Mouse (Mus musculus): ENCODE data around the gene Ncoa5. TPM values are rescaled to one million over a fixed set of nuclear protein-coding genes. Genes with fewer than 3 reads are reported as not detected.
A peak's percentile ranks its signal among the peaks of the same experiment; 100 is the strongest.

Ncoa5 gene
- polyA plus RNA-seq, 1 experiment = not detected

DNA sequence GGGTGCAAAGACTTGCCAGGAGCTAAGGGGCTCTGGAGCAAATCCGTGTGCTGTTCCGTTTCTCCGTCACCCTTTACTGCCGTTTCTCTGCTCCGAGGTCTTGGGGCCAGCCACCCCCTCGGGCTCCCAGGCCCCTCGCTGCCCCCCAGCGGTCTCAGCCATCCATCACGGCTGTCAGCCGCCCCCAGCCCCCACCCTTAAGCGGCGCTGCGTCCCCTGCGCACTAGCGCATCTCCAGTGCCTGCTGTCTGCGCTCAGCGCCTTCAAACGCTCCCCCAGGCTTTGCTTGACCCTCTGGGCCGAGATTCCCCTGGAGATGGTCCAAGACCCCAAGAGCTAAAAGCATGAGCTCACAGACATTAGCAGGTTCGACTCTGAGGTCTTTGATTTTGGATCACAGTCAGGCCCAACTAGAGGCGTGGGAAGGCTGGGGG, 65.3 kb downstream of the Ncoa5 start:
- peaks cover 44% of the 10 kb centered on the region for H3K4me1 ChIP-seq (ENCODE audit: control insufficient read depth, insufficient read depth, low read length)
- H3K27ac ChIP-seq (ENCODE audit: insufficient read depth, low read depth, low read length) = peak overlapping the region; percentile 88
- TF ChIP-seq CTCF (IDR thresholded peaks at IDR 0.05; ENCODE audit: insufficient read depth, low read depth, low read length) (no peak), POLR2A (IDR thresholded peaks at IDR 0.05; ENCODE audit: insufficient read depth, low read depth, low read length) (no peak)
- H3K4me3 ChIP-seq (ENCODE audit: insufficient read depth, low read depth, low read length) = peak overlapping the region; percentile 75
- WGBS = 2% methylated on average over 21 of the region's 21 CpGs

DNA sequence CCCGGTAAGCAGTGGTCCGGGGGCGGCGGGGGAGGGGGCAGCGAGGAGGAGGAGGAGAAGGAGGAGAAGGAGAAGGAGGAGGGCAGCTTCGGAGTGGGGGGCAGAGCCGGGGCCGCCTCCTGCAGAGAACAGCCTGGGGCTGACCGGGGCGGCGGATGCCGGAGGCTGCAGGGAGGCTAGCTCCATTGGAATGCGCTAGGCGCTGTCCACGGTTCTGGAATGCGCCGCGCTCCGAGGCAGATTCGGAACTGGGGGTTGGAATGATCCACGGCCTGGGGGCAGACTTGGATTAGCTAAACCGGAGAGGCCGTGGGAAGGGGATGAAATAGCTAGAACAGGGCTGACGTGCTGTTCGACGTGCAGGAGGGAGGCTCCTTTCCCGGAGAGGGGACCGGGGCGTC, 66.2 kb downstream of the Ncoa5 start:
- under 1% methylated on average over 29 of the region's 29 CpGs for WGBS
- Histone ChIP-seq H3K4me1 (ENCODE audit: control insufficient read depth, insufficient read depth, low read length) (peaks cover 43% of the 10 kb centered on the region), H3K27ac (ENCODE audit: insufficient read depth, low read depth, low read length) (peak overlapping the region; percentile 88), H3K4me3 (ENCODE audit: insufficient read depth, low read depth, low read length) (peak overlapping the region; percentile 75)
- TF ChIP-seq CTCF (IDR thresholded peaks at IDR 0.05; ENCODE audit: insufficient read depth, low read depth, low read length) (no peak), POLR2A (IDR thresholded peaks at IDR 0.05; ENCODE audit: insufficient read depth, low read depth, low read length) (no peak)

DNA sequence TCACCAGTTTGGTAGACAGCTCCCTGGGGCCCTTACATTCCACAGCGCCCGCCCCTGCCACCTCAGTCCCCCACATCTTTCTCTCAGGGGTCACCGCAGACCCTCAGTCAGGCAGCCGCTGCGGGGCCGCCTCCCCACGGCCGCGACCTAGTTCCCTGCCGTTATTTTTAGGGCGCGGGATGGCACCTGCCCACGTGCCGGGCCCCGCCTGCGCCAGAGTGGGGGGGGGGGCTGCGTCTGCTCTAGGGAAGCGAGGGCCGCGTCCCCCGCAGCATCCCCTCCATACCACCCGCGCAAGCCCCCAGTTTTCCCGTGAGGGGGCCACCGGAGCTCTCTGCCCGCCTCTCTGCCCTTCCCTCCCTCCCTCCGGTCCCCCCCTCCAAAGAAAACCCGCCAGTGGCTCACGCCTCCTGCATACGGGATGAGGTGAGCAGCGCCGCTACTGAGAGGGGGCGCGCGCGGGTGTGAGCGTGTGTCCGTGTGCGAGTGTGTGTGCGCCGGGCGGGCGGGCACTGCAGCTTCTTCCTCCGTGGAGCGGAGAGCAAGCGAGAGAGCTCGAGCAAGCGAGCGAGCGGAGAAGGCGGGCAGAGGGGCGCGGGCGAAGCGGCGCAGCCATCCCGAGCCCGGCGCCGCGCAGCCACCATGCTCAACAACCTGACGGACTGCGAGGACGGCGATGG, 66.8 kb downstream of the Ncoa5 start:
- H3K4me1 ChIP-seq (ENCODE audit: control insufficient read depth, insufficient read depth, low read length) = peaks cover 43% of the 10 kb centered on the region
- H3K27ac ChIP-seq (ENCODE audit: insufficient read depth, low read depth, low read length) = peak overlapping the region; percentile 88
- H3K4me3 ChIP-seq (ENCODE audit: insufficient read depth, low read depth, low read length) = peak overlapping the region; percentile 75
- 1% methylated on average over 61 of the region's 65 CpGs for WGBS
- TF ChIP-seq POLR2A (IDR thresholded peaks at IDR 0.05; ENCODE audit: insufficient read depth, low read depth, low read length) (peak; percentile 71), CTCF (IDR thresholded peaks at IDR 0.05; ENCODE audit: insufficient read depth, low read depth, low read length) (no peak)

DNA sequence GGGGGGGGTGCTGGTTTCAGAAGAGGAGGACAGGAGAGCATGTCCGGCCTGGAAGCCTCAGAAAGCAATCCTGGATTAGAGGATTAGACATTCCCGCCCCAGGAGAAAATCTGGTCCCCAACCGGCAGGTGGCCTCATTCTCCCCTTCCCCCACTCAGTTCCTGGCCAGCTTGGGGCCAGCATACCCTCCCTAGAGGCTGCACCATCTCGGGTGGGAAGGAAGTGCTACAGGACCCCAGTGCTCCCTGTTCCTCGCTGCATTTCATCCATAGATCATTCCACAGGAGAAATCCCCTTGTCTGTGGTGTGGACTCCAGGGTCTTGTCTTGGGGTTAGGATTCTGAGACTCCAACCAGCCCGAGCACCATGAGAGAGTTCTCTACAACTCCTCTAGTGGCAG, 67.5 kb downstream of the Ncoa5 start:
- Histone ChIP-seq H3K27ac (ENCODE audit: insufficient read depth, low read depth, low read length) (peak overlapping the region; percentile 88), H3K4me3 (ENCODE audit: insufficient read depth, low read depth, low read length) (peak overlapping the region; percentile 75; the same call in 1 of the 2 replicates), H3K4me1 (ENCODE audit: control insufficient read depth, insufficient read depth, low read length) (peaks cover 43% of the 10 kb centered on the region)
- WGBS = 26% methylated on average over 6 of the region's 6 CpGs
- TF ChIP-seq CTCF (IDR thresholded peaks at IDR 0.05; ENCODE audit: insufficient read depth, low read depth, low read length) (peak; percentile 54; the same call in 1 of the 2 replicates), POLR2A (IDR thresholded peaks at IDR 0.05; ENCODE audit: insufficient read depth, low read depth, low read length) (no peak)

DNA sequence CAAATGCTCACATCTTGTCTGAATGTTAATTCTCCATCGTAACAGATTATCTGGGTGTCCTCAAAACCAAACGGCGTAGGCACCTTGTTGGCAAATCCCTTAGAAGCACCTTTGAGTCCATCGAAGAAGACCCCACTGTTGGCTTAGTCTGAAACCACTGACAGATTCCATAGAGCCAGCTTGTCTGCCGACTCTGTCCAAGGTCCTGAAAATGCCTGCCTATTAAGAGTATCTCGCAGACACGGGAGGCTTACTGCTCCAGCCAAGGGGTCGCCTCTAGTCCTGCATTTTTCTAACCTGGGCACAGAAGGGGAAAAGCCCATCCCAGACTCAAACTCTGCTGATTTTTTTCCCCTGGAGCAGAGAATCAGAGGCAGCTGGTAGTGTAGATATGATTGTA, 68.3 kb downstream of the Ncoa5 start:
- TF ChIP-seq POLR2A (IDR thresholded peaks at IDR 0.05; ENCODE audit: insufficient read depth, low read depth, low read length) = no peak
- TF ChIP-seq CTCF (IDR thresholded peaks at IDR 0.05; ENCODE audit: insufficient read depth, low read depth, low read length) = no peak
- 56% methylated on average over 8 of the region's 8 CpGs for WGBS
- peaks cover 50% of the 10 kb centered on the region for H3K4me1 ChIP-seq (ENCODE audit: control insufficient read depth, insufficient read depth, low read length)
- H3K27ac ChIP-seq (ENCODE audit: insufficient read depth, low read depth, low read length) = no peak overlapping the region
- H3K4me3 ChIP-seq (ENCODE audit: insufficient read depth, low read depth, low read length) = no peak overlapping the region

DNA sequence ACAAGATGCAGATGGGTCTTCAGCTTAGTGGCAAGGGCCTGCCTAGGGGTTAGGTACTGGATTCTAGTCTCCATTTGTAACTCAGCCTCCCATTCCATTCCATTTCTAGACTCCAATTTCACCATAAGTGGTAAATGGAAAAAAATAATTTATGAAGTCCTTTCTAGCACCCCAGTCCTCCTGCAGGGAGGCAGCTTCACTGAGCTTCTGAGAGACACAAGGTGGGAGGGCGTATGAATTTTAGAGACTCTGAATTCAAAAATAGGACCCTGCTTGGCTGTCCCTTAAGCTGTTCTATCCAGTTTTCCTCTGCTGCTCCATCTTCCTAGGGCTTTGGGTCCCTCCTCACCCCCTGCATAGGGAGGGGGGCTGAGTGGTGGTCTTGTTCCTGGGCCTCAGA, 69.7 kb downstream of the Ncoa5 start:
- no peak for TF ChIP-seq POLR2A (IDR thresholded peaks at IDR 0.05; ENCODE audit: insufficient read depth, low read depth, low read length)
- no peak for TF ChIP-seq CTCF (IDR thresholded peaks at IDR 0.05; ENCODE audit: insufficient read depth, low read depth, low read length)
- WGBS = 74% methylated on average over 1 of the region's 1 CpGs
- Histone ChIP-seq H3K27ac (ENCODE audit: insufficient read depth, low read depth, low read length) (peak overlapping the region; percentile 85), H3K4me1 (ENCODE audit: control insufficient read depth, insufficient read depth, low read length) (peaks cover 54% of the 10 kb centered on the region), H3K4me3 (ENCODE audit: insufficient read depth, low read depth, low read length) (no peak overlapping the region)

DNA sequence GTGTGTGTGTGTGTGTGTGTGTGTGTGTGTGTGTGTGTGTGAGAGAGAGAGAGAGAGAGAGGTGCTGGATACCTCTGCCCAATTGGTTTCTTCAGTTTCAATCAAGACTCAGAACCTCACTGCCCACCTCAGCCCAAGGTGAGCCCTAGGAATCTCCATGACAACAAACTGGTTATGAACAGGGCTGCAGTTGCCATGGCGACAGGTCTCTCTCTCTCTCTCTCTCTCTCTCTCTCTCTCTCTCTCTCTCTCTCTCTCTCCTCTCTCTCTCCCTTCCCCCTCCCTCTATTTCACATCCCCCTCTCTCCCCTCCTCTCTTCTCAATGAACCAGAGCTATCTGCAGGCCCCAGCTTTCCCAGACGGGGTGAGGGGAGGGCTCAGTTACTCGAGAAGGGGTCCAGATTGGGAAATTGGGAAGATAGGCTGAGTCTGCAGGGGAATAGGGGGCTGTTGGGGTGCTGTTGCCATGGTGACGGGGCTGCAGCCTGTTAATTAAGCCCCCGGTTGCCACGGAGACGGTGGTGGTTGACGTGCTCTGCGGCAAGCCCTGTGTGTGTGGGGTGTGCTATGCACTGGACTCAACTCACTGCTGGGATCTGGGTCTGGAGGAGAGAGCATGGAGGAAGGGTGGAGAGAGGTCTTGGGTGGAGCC, 70.3 kb downstream of the Ncoa5 start:
- no peak for TF ChIP-seq CTCF (IDR thresholded peaks at IDR 0.05; ENCODE audit: insufficient read depth, low read depth, low read length)
- TF ChIP-seq POLR2A (IDR thresholded peaks at IDR 0.05; ENCODE audit: insufficient read depth, low read depth, low read length) = no peak
- WGBS = 16% methylated on average over 9 of the region's 9 CpGs
- Histone ChIP-seq H3K4me1 (ENCODE audit: control insufficient read depth, insufficient read depth, low read length) (peaks cover 50% of the 10 kb centered on the region), H3K27ac (ENCODE audit: insufficient read depth, low read depth, low read length) (peak overlapping the region; percentile 85), H3K4me3 (ENCODE audit: insufficient read depth, low read depth, low read length) (no peak overlapping the region)

DNA sequence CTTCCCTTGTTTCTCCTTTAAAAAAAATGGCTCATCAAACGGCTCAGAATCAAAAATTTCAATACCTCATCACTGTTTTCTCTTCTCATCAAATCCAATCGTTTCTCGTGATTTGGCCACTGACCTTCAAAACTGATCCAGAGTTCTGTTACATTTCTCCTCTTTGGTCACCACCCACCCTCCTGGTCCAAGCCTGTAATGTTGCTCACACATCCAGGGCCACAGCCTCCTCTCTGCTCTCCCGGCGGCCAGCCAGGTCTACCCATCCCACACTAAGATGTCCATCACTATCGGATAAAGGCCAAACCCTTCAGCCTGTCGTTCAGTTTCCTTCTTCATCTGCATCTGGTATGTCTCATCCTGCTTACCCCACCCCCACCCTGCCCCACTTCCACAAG, 72.5 kb downstream of the Ncoa5 start:
- TF ChIP-seq CTCF (IDR thresholded peaks at IDR 0.05; ENCODE audit: insufficient read depth, low read depth, low read length) = no peak
- TF ChIP-seq POLR2A (IDR thresholded peaks at IDR 0.05; ENCODE audit: insufficient read depth, low read depth, low read length) = no peak
- H3K27ac ChIP-seq (ENCODE audit: insufficient read depth, low read depth, low read length) = no peak overlapping the region; the same call in 1 of the 2 replicates
- H3K4me1 ChIP-seq (ENCODE audit: control insufficient read depth, insufficient read depth, low read length) = peaks cover 41% of the 10 kb centered on the region
- WGBS = 41% methylated on average over 7 of the region's 7 CpGs
- H3K4me3 ChIP-seq (ENCODE audit: insufficient read depth, low read depth, low read length) = no peak overlapping the region

DNA sequence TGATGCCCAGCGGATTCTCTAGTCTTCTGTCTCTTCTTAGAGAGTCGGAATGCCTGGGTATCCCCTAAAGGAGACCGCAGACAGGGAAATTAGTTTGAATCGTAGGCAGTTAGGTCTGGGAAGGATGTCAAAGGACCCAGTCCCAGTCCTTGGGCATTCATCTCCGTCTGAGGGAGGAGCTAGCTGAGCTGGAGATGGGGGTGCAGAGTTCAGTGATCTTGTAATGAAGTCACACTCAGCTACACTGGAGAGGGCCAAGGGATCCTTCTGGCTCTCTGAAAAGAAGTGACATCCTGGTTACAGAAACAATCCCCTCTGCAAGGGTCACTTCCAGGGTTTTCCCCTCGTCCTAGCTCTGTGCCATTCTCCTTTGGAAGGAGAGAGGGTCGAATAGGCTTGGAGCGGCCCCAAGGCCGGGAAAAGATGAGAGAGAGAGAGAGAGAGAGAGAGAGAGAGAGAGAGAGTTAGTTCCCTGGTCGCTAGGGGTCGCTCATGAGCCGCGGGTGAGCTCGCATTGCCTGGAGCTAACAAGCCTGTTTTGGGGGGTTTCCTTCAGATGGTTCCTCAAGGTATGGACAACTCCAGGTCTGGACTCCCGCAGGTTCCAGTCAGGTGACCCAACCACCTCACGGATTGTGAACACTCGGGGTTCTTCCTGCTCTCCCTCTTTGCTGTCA, 73.0 kb downstream of the Ncoa5 start:
- 4% methylated on average over 17 of the region's 17 CpGs for WGBS
- Histone ChIP-seq H3K27ac (ENCODE audit: insufficient read depth, low read depth, low read length) (peak overlapping the region; percentile 65), H3K4me1 (ENCODE audit: control insufficient read depth, insufficient read depth, low read length) (peaks cover 39% of the 10 kb centered on the region), H3K4me3 (ENCODE audit: insufficient read depth, low read depth, low read length) (peak overlapping the region; percentile 79)
- TF ChIP-seq POLR2A (IDR thresholded peaks at IDR 0.05; ENCODE audit: insufficient read depth, low read depth, low read length) = no peak; the same call in 1 of the 2 replicates
- TF ChIP-seq CTCF (IDR thresholded peaks at IDR 0.05; ENCODE audit: insufficient read depth, low read depth, low read length) = peak; percentile 74

Data from olfactory bulb, adult 2 months (tissue).